Mouse (Mus musculus): ENCODE measurements around the gene Gpx5. TPM values are rescaled to one million over a fixed set of nuclear protein-coding genes. Genes with fewer than 3 reads are reported as not detected.

Gpx5 gene
- not detected in 2 replicates for polyA plus RNA-seq (2012; rRNA removed)

- Histone ChIP-seq H3K27ac (ENCODE audit: control insufficient read depth, insufficient read depth, low read length) (no peak within 1 kb of the TSS), H3K4me1 (replicated peaks; ENCODE audit: control insufficient read depth, insufficient read depth, low read length) (no peaks in the 10 kb centered on the region), H3K4me3 (ENCODE audit: control insufficient read depth, insufficient read depth, low read length) (no peak within 1 kb of the TSS), H3K36me3 (ENCODE audit: control insufficient read depth, insufficient read depth, low read length) (no peaks in the 10 kb centered on the region), H3K27me3 (ENCODE audit: control insufficient read depth, insufficient read depth, low read length) (no peaks in the 10 kb centered on the region)
- WGBS = 94% methylated on average over 6 of the region's 6 CpGs
- DNase-seq = no peak
- TF ChIP-seq CTCF (IDR thresholded peaks at IDR 0.05; ENCODE audit: borderline replicate concordance, control insufficient read depth, extremely low read depth, insufficient read depth, low read length, poor library complexity) (no peak), POLR2A (IDR thresholded peaks at IDR 0.05; ENCODE audit: control insufficient read depth, extremely low read depth, insufficient read depth, low read length, poor library complexity) (no peak)
These were observed at the start of gene Gpx5 for GRCm38 (mm10) chr13:21292631-21293030. Gene Gpx5 (minus strand): TSS chr13:21292731.

- H3K4me3 ChIP-seq (ENCODE audit: control insufficient read depth, insufficient read depth, low read length) = no peak overlapping the region
- DNase-seq = no peak
These were observed 34.9 kb upstream of the Gpx5 start for GRCm38 (mm10) chr13:21327424-21327823.

GRCm38 (mm10) chr13:21326657-21327211, 34.2 kb upstream of the Gpx5 start:
- H3K27ac ChIP-seq (ENCODE audit: control insufficient read depth, insufficient read depth, low read length) = no peak overlapping the region
- whole genome bisulfite sequencing = under 1% methylated on average over 24 of the region's 24 CpGs
- H3K4me1 ChIP-seq (replicated peaks; ENCODE audit: control insufficient read depth, insufficient read depth, low read length) = peaks cover 9% of the 10 kb centered on the region; the same call in 1 of the 2 replicates
- no peaks in the 10 kb centered on the region; the same call in 1 of the 2 replicates for H3K27me3 ChIP-seq (ENCODE audit: control insufficient read depth, insufficient read depth, low read length)
- peak overlapping the region; percentile 12; the same call in 1 of the 2 replicates for H3K4me3 ChIP-seq (ENCODE audit: control insufficient read depth, insufficient read depth, low read length)
- no peaks in the 10 kb centered on the region for H3K36me3 ChIP-seq (ENCODE audit: control insufficient read depth, insufficient read depth, low read length)
- peak; percentile 29 for DNase-seq
- TF ChIP-seq POLR2A (IDR thresholded peaks at IDR 0.05; ENCODE audit: control insufficient read depth, extremely low read depth, insufficient read depth, low read length, poor library complexity) (no peak), CTCF (IDR thresholded peaks at IDR 0.05; ENCODE audit: borderline replicate concordance, control insufficient read depth, extremely low read depth, insufficient read depth, low read length, poor library complexity) (0 out of 2 replicates have a peak, but pooled peaks have one; percentile 31)

More at GRCm38 (mm10) chr13:21327424-21327823, 34.9 kb upstream of the Gpx5 start:
- H3K27me3 ChIP-seq (ENCODE audit: control insufficient read depth, insufficient read depth, low read length) = no peaks in the 10 kb centered on the region; the same call in 1 of the 2 replicates
- no peak overlapping the region for H3K27ac ChIP-seq (ENCODE audit: control insufficient read depth, insufficient read depth, low read length)
- no peaks in the 10 kb centered on the region for H3K36me3 ChIP-seq (ENCODE audit: control insufficient read depth, insufficient read depth, low read length)
- WGBS = 8% methylated on average over 9 of the region's 9 CpGs
- peaks cover 7% of the 10 kb centered on the region; the same call in 1 of the 2 replicates for H3K4me1 ChIP-seq (replicated peaks; ENCODE audit: control insufficient read depth, insufficient read depth, low read length)
- TF ChIP-seq POLR2A (IDR thresholded peaks at IDR 0.05; ENCODE audit: control insufficient read depth, extremely low read depth, insufficient read depth, low read length, poor library complexity) = no peak
- no peak for TF ChIP-seq CTCF (IDR thresholded peaks at IDR 0.05; ENCODE audit: borderline replicate concordance, control insufficient read depth, extremely low read depth, insufficient read depth, low read length, poor library complexity)

GRCm38 (mm10) chr13:21326191-21326590, 33.7 kb upstream of the Gpx5 start:
- DNase-seq = no peak
- Histone ChIP-seq H3K27ac (ENCODE audit: control insufficient read depth, insufficient read depth, low read length) (no peak overlapping the region), H3K4me3 (ENCODE audit: control insufficient read depth, insufficient read depth, low read length) (no peak overlapping the region), H3K36me3 (ENCODE audit: control insufficient read depth, insufficient read depth, low read length) (no peaks in the 10 kb centered on the region), H3K27me3 (ENCODE audit: control insufficient read depth, insufficient read depth, low read length) (no peaks in the 10 kb centered on the region; the same call in 1 of the 2 replicates), H3K4me1 (replicated peaks; ENCODE audit: control insufficient read depth, insufficient read depth, low read length) (peaks cover 9% of the 10 kb centered on the region; the same call in 1 of the 2 replicates)
- WGBS = 14% methylated on average over 4 of the region's 4 CpGs
- TF ChIP-seq CTCF (IDR thresholded peaks at IDR 0.05; ENCODE audit: borderline replicate concordance, control insufficient read depth, extremely low read depth, insufficient read depth, low read length, poor library complexity) (no peak), POLR2A (IDR thresholded peaks at IDR 0.05; ENCODE audit: control insufficient read depth, extremely low read depth, insufficient read depth, low read length, poor library complexity) (no peak)

GRCm38 (mm10) chr13:21323405-21323804, 30.9 kb upstream of the Gpx5 start:
- 8% methylated on average over 6 of the region's 6 CpGs for WGBS
- peaks cover 9% of the 10 kb centered on the region; the same call in 1 of the 2 replicates for H3K4me1 ChIP-seq (replicated peaks; ENCODE audit: control insufficient read depth, insufficient read depth, low read length)
- H3K36me3 ChIP-seq (ENCODE audit: control insufficient read depth, insufficient read depth, low read length) = no peaks in the 10 kb centered on the region
- H3K27ac ChIP-seq (ENCODE audit: control insufficient read depth, insufficient read depth, low read length) = no peak overlapping the region
- no peak overlapping the region for H3K4me3 ChIP-seq (ENCODE audit: control insufficient read depth, insufficient read depth, low read length)
- no peak for TF ChIP-seq CTCF (IDR thresholded peaks at IDR 0.05; ENCODE audit: borderline replicate concordance, control insufficient read depth, extremely low read depth, insufficient read depth, low read length, poor library complexity)
- no peak for TF ChIP-seq POLR2A (IDR thresholded peaks at IDR 0.05; ENCODE audit: control insufficient read depth, extremely low read depth, insufficient read depth, low read length, poor library complexity)
- no peaks in the 10 kb centered on the region; the same call in 1 of the 2 replicates for H3K27me3 ChIP-seq (ENCODE audit: control insufficient read depth, insufficient read depth, low read length)
- DNase-seq = no peak

GRCm38 (mm10) chr13:21322509-21323375, 30.2 kb upstream of the Gpx5 start:
- Histone ChIP-seq H3K27me3 (ENCODE audit: control insufficient read depth, insufficient read depth, low read length) (no peaks in the 10 kb centered on the region; the same call in 1 of the 2 replicates), H3K36me3 (ENCODE audit: control insufficient read depth, insufficient read depth, low read length) (no peaks in the 10 kb centered on the region), H3K4me3 (ENCODE audit: control insufficient read depth, insufficient read depth, low read length) (no peak overlapping the region), H3K27ac (ENCODE audit: control insufficient read depth, insufficient read depth, low read length) (no peak overlapping the region), H3K4me1 (replicated peaks; ENCODE audit: control insufficient read depth, insufficient read depth, low read length) (peaks cover 9% of the 10 kb centered on the region; the same call in 1 of the 2 replicates)
- no peak for DNase-seq
- whole genome bisulfite sequencing = 14% methylated on average over 18 of the region's 18 CpGs
- TF ChIP-seq CTCF (IDR thresholded peaks at IDR 0.05; ENCODE audit: borderline replicate concordance, control insufficient read depth, extremely low read depth, insufficient read depth, low read length, poor library complexity) = no peak
- TF ChIP-seq POLR2A (IDR thresholded peaks at IDR 0.05; ENCODE audit: control insufficient read depth, extremely low read depth, insufficient read depth, low read length, poor library complexity) = no peak

All from thymus, adult 2 months (tissue).